Mouse (Mus musculus) liver (tissue): ENCODE data around the gene Zc3hc1.

Experiments used
- DNase-seq: peaks from one replicate; pipeline ENCODE4 v3.0.0-alpha.2; 2020; ENCODE audit warnings: mixed read lengths

Gene Zc3hc1

GRCm38 (mm10) chr6:30372627-30373369, 18.0 kb downstream of the Zc3hc1 start:
- no peak for DNase-seq

GRCm38 (mm10) chr6:30369291-30369690, 21.5 kb downstream of the Zc3hc1 start:
- DNase-seq = no peak

GRCm38 (mm10) chr6:30363808-30364207, 27.0 kb downstream of the Zc3hc1 start:
- no peak for DNase-seq

GRCm38 (mm10) chr6:30359762-30360509, 30.9 kb downstream of the Zc3hc1 start:
- DNase-seq = no peak

GRCm38 (mm10) chr6:30357561-30358177, 33.2 kb downstream of the Zc3hc1 start:
- peak; percentile 78 for DNase-seq

GRCm38 (mm10) chr6:30356680-30357079, 34.1 kb downstream of the Zc3hc1 start:
- DNase-seq = no peak

GRCm38 (mm10) chr6:30356161-30356560, 34.7 kb downstream of the Zc3hc1 start:
- DNase-seq = no peak

GRCm38 (mm10) chr6:30355701-30356100, 35.1 kb downstream of the Zc3hc1 start:
- DNase-seq = no peak

- no peak for DNase-seq
Observed at GRCm38 (mm10) chr6:30354760-30355159, 36.1 kb downstream of the Zc3hc1 start.

GRCm38 (mm10) chr6:30353661-30354060, 37.2 kb downstream of the Zc3hc1 start:
- DNase-seq = no peak

GRCm38 (mm10) chr6:30352762-30353161, 38.1 kb downstream of the Zc3hc1 start:
- no peak for DNase-seq

- DNase-seq = no peak
Observed at GRCm38 (mm10) chr6:30351290-30351689, 39.5 kb downstream of the Zc3hc1 start.

GRCm38 (mm10) chr6:30347288-30347801, 43.5 kb downstream of the Zc3hc1 start:
- no peak for DNase-seq

GRCm38 (mm10) chr6:30346737-30347136, 44.1 kb downstream of the Zc3hc1 start:
- DNase-seq = no peak

- DNase-seq = no peak
Observed at GRCm38 (mm10) chr6:30344032-30344431, 46.8 kb downstream of the Zc3hc1 start.

GRCm38 (mm10) chr6:30340231-30340873, 50.5 kb downstream of the Zc3hc1 start:
- DNase-seq = no peak

GRCm38 (mm10) chr6:30336912-30337311, 53.9 kb downstream of the Zc3hc1 start:
- DNase-seq = peak; percentile 51

- no peak for DNase-seq
Observed at GRCm38 (mm10) chr6:30332262-30332661, 58.6 kb downstream of the Zc3hc1 start.

- DNase-seq = no peak
Observed at GRCm38 (mm10) chr6:30330706-30331105, 60.1 kb downstream of the Zc3hc1 start.

GRCm38 (mm10) chr6:30325932-30326501, 64.8 kb downstream of the Zc3hc1 start:
- no peak for DNase-seq

GRCm38 (mm10) chr6:30321002-30321401, 69.8 kb downstream of the Zc3hc1 start:
- no peak for DNase-seq

- DNase-seq = no peak
Observed at GRCm38 (mm10) chr6:30319216-30319615, 71.6 kb downstream of the Zc3hc1 start.
